Mouse (Mus musculus): Measurements from ENCODE around the gene Wipf2.

DNA sequence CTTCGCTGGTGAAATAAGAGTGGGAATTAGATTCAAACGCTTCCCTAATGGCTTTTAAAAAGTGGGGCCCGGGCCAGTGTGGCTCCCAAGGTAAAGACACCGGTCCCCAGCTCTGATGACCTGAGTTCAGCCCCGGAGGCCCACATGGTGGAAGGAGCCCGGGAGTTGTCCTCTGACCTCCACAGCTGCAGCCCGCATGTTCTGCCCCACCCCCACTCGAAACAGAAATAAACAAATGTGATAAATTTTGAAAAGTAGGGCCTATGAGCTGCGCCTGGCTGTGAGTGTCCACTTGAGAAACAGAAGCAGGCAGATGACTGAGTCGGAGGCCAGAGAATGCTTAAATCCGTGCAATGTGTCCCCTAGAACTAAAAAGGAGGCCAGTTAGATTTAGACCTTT is 50.8 kb downstream of the Wipf2 start:
- TF ChIP-seq POLR2A (IDR thresholded peaks at IDR 0.05; ENCODE audit: insufficient read depth, low read length) (no peak), CTCF (IDR thresholded peaks at IDR 0.05; ENCODE audit: low read depth, low read length) (no peak)
